Mouse (Mus musculus): ENCODE measurements around the gene Dpagt1.

Dpagt1 gene

GRCm38 (mm10) chr9:44378153-44378730 lies 52.4 kb downstream of the Dpagt1 start:
- DNase-seq (ENCODE audit: low spot score in 2 of 2): no peak

- peak; percentile 97 to 99 for DNase-seq (ENCODE audit: low spot score in 2 of 2)
Observed at GRCm38 (mm10) chr9:44379054-44379834, 53.4 kb downstream of the Dpagt1 start, which contains the start of gene Hyou1. Hyou1 (plus strand) TSS chr9:44379490.

GRCm38 (mm10) chr9:44379862-44380261 lies 54.0 kb downstream of the Dpagt1 start:
- no peak for DNase-seq (ENCODE audit: low spot score in 2 of 2)
